Mouse (Mus musculus): ENCODE results near the gene Nmnat1.
"Not testable (repeated sequence)": the region's sequence is repeated elsewhere in the genome, so short reads cannot be mapped to it uniquely, and the experiment has no call there.

Nmnat1 gene

DNA sequence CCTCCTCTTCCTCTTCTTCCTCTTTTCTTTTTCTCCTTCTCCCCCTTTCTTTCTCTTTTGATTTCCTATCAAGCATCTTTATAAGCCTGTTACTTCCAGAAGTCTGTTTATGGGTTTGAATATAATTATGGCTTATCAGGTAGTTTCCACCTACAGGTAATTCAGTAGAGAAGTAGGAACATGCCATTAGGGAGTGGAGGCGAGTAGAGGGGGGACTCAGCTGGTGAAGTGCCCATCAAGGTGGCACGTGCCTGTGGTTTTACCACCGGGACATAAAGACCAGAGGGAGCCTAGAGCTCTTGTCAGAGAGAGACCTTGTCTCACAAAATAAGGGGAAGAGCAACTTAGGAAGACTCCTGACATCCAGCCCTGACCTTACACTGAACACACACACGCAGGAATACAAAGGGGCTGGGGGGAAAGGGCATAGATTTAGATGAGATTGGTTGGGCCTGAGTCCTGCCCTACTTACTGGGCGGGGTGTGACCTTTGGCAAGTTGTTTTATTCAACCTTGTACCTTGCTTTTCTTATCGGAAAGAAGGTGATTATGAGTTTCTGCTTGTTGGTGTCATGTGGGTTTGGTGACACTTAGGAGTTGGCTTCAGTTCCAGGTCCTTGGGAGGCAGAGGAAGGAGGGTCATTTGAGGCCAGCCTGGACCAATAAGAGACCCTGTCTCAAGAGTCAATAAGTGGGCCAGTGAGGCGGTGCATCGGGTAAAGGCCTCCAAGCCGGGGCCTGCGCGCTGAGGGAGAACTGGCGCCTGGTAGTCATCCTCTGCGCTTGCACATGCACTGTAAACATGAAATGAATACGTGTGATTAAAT, 4.6 kb upstream of the Nmnat1 start:
- DNase-seq (ENCODE audit: low spot score): no peak

GRCm38 (mm10) chr4:149487729-149488128, 2.7 kb upstream of the Nmnat1 start:
- DNase-seq (ENCODE audit: low spot score): no peak

DNA sequence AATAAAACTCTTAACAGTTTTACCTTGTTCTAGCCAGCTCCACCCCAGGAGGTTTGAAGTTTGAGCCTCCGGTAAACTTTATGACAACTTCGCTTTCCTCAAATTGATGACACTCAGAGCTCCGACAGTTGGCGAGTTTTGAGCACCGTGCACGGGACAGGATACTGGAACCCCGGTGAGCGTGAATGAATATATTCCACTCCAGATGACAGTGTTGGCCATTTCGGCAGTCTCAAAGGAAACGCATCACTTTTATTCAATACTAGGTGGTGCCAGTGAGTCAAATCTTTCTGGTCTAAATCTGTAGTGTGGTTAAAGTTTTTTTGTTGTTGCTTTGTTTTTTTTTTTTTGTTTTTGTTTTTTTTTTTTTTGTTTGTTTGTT, 814 bp upstream of the Nmnat1 start:
- DNase-seq (ENCODE audit: low spot score): no peak

DNA sequence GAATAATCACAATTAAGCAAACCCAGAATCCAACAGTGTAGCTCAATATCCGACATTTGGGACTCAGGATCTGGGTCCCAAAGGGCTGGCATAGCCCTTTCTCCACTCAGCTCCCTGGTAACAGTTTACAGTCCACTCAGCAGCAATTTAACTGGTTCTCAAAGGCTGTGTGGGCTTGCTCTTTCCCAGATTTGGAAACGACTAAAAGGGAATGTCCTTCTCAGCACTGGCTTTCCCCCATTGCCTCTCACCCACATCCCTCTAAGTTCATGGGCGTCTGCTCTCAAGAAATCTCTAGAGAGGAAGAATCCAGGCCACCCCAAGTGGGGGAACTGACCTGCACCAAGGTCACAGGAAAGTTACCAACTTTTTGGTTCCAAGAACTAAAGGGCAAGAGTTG, 436 bp downstream of the Nmnat1 start:
- DNase-seq (ENCODE audit: low spot score): no peak

DNA sequence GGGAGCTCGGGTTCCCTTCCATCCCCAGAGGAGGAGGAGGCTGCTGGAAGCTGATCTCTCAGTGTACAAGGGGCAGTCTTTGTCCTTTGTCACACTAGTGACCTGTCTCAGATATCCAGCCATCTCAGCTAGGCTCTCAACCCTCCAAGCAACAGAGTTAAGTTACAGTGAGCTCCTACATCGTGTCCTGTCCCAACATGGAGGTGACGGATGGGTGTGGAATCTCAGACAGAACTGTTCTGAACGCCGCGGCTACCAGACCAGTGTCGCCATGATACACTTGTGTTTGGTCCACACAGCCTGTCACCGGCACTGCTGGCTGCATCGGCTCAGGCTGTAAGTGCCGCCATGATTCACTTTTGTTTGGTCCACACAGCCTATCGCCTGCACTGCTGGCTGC, 7.9 kb downstream of the Nmnat1 start, which contains the start of gene Tmem274:
Tmem274 (plus strand) TSS at position 301 of the 400 bp plus-strand sequence.
- no peak for DNase-seq (ENCODE audit: low spot score)

DNA sequence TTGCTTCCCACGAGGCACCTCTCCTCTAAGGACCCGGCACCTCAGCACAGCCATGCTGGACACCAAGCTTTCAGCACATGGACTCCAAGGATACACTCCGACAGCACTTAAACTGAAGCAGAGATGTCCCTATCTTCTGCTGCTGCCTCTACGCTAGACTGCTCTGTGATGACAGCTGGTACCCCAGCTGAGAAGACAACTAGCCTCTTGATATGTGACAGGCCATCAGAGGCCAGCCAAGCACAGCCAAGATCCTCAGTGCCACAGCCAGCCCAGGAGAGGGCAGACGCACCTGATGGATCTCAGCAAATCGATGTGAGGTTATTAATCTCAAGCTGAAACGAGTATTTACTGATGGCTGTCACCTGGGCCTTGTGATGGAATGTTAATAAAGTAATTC, 9.9 kb downstream of the Nmnat1 start:
- DNase-seq (ENCODE audit: low spot score): no peak

DNA sequence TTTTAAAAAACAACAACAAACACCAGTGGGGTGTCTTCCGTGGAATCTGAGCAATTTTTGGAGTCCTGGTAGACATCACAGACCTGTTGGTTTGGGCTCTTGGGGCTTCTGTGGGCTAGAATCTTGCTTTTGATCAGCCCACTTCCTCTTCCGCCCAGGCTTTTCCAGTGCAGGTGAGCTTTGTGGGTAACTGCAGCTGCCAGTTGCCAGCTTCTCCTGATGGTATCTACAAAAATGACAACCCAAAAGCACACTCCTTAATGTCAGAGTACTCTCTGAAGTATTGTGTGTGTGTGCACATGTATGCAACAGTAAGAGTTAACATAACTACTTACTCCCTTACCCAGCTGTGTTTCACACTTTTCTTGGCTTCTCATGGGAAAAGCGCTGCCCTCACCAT, 15.4 kb downstream of the Nmnat1 start:
- DNase-seq (ENCODE audit: low spot score): no peak

- DNase-seq (ENCODE audit: low spot score): no peak
These were observed 21.5 kb downstream of the Nmnat1 start for GRCm38 (mm10) chr4:149463435-149463950.

- no peak for DNase-seq (ENCODE audit: low spot score)
These were observed 22.6 kb downstream of the Nmnat1 start for GRCm38 (mm10) chr4:149462305-149462971.

- DNase-seq (ENCODE audit: low spot score): no peak
These were observed 23.3 kb downstream of the Nmnat1 start for GRCm38 (mm10) chr4:149461579-149462304.

DNA sequence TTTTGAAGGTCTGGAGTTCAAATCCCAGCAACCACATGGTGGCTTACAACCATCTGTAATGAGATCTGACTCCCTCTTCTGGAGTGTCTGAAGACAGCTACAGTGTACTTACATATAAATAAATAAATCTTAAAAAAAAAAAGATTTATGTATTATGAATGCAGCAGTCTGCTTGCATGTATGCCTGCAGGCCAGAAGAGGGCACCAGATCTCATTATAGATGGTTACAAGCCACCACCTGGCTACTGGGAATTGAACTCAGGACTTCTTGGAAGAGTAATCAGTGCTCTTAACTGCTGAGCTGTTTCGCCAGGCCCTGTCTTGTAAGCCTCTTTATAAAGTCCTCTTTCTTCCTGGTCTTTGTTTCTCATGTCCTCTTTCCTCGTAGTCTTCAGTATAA, 24.5 kb downstream of the Nmnat1 start:
- DNase-seq (ENCODE audit: low spot score): not testable (repeated sequence)

DNA sequence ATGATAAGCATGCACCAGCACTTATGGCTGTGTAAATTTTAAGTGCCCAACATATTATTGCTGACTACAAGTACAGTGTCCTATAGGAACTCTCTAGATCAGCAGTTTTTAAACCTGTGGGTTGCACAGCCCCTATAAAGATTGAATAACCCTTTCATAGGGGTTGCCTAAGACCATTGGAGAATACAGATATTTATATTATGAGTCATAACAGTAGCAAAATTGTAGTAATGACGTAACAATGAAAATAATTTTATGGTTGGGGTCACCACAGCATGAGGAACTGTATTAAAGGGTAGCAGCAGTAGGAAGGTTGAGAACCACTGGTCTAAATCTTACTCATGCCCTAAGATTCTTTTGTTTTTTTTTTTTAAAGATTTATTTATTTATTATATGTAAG, 25.6 kb downstream of the Nmnat1 start:
- no peak for DNase-seq (ENCODE audit: low spot score)

DNA sequence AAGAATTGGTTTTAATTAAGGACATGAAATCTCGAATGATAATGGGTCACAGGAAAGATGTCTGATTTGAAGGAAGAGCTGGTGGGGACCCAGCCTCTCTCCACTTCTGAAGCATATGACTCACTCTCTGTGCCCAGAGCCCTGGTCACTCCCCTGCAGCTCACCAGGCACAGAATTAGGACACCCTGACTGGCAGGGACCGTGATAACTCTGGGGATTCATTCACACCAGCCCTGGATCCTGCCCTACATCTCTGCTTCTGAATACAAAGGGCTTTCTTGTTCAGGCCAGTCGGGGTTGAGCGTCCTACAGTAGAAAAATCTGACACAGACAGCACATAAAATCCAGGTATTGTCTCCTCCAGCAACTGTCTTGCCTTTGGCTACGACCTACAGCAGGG, 26.5 kb downstream of the Nmnat1 start:
- no peak for DNase-seq (ENCODE audit: low spot score)

GRCm38 (mm10) chr4:149457831-149458430, 27.1 kb downstream of the Nmnat1 start:
- no peak for DNase-seq (ENCODE audit: low spot score)

DNA sequence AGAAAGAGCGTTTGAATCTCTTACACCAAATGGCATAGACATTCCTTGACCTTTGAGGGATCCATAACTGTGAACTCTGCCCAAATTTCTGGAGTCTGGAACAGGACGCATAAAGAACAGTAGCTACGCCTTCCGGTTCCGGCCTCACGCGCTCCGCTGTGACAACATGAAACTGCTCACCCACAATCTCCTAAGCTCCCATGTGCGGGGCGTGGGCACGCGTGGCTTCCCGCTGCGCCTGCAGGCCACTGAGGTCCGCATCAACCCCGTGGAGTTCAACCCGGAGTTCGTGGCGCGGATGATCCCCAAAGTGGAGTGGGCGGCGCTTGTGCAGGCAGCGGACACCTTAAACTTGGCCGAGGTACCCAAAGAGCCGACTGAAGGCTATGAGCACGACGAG, 27.8 kb downstream of the Nmnat1 start:
- DNase-seq (ENCODE audit: low spot score): not testable (repeated sequence)

DNA sequence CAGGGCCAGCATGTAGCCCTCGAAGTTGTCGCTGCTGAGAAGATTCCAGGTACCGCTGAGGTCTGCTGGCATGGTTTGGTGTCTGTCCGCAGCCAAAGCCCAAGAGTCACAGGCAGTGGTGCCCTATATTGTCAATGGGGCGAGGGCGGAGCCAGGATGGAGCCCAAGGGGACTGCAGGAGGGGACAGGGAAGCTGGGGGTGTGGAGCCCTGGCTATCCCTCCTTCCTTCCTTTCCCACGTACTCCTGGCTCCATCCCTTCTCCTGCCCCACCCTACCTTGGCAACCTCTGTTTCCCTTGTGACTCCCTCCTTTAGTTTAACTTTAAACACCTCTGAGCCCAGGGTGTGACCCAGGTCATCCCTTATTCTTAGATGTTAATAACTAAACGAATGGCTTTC, 30.1 kb downstream of the Nmnat1 start, which contains the start of gene Rbp7:
Rbp7 (minus strand) TSS at position 100 of the 400 bp plus-strand sequence.
- no peak for DNase-seq (ENCODE audit: low spot score)

GRCm38 (mm10) chr4:149454263-149454662, 30.7 kb downstream of the Nmnat1 start:
- no peak for DNase-seq (ENCODE audit: low spot score)

DNA sequence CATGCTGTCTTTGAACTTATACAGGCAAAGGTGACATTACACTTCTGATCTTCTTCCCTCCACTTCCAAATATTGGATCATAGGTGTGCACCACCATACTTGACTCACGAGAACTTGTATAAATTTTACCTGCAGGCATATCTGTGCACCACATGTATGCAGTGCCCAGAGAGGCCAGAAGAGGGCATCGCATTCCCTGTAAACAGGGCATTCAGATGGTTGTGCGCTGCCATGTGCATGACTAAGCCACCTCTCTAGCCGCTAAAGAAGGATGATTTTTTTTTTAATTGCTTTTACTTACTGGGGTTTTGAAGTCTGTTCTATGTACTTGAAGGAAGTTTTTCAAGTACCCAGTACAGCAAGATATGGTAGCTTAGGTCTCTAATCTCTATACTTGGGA, 31.3 kb downstream of the Nmnat1 start:
- no peak for DNase-seq (ENCODE audit: low spot score)

GRCm38 (mm10) chr4:149450636-149451035, 34.4 kb downstream of the Nmnat1 start:
- no peak for DNase-seq (ENCODE audit: low spot score)

- no peak for DNase-seq (ENCODE audit: low spot score)
These were observed 38.7 kb downstream of the Nmnat1 start for GRCm38 (mm10) chr4:149446309-149446708.

DNA sequence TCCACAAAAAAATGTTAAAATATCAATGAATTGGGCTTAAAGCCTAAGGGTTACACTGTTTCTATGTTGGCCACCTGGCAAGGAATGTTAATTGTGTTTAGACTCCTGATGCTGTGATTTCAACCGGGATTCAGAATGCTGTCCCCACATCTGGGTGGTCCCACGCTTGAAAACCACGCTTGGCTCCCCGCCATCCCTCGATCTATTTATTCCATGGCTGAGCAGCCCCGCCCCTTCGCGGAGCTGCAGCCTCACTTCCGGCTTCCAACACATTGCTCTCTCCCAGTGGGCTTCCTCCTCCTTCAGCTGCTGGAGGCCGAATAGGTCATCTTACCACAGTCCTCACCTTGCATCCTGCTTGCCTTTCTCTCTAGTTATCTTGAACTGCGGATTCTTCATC, 39.1 kb downstream of the Nmnat1 start:
- DNase-seq (ENCODE audit: low spot score): no peak
